In the genomic region with DNA sequence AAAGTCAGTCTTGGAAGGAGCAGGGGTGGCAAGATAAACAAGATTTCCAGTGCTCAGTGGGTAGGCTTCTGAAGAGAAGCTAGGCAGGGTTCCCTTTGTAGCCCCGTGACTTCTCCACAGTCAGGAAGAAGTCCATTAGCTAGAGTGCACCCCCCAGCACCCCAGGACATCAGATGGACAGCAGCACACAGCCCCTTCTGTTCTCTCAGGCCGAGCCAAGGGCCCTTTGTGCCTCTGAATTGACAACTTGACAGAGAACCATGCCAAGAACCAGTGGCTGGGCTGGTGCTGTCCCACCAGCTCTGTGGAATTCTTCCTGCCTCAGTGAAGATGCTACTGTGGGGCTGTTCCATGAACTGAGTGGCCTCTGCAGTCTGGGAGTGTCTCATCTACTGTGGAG, we compare ENCODE assay signal across 1 mouse cellular context.
TF ChIP-seq lines count a peak whose summit lies in the region.

No protein-coding gene starts in this region.

TF ChIP-seq in CH12.LX, 34 proteins besides CTCF, POLR2A, EP300 and RAD21 (continued from another document):
- TF ChIP-seq USF2 (conservative IDR thresholded peaks at IDR 0.05; ENCODE audit: low read depth, low read length) = no peak
